Mouse (Mus musculus) cerebellum, adult 2 months (tissue): ENCODE data around the gene Gata1. TPM values are rescaled to one million over a fixed set of nuclear protein-coding genes. Genes with fewer than 3 reads are reported as not detected.

Experiments used
- DNase-seq, 2 experiments: peaks; one replicate each; pipeline ENCODE4 v3.0.0; 2021
- H3K27ac ChIP-seq: fragments of 200-500 bp; 2 replicates; pipeline ENCODE4 v1.5.1; 2012; ENCODE audit warnings: low read length, control low read depth, inconsistent platforms; ENCODE audit not compliant: insufficient read depth
- H3K27me3 ChIP-seq: fragments of 200-500 bp; 2 replicates; pipeline ENCODE4 v1.6.1; 2012; ENCODE audit warnings: inconsistent platforms, mild to moderate bottlenecking, low read length, moderate library complexity; ENCODE audit not compliant: control insufficient read depth, insufficient read depth
- H3K4me1 ChIP-seq: fragments of 200-500 bp; 2 replicates; pipeline ENCODE4 v1.6.1; 2011; ENCODE audit warnings: low read length; ENCODE audit not compliant: control insufficient read depth, insufficient read depth
- H3K4me3 ChIP-seq: fragments of 200-500 bp; replicated peaks from 2 replicates; pipeline ENCODE3; 2011; ENCODE audit warnings: mild to moderate bottlenecking, low read depth, low read length, control low read depth; ENCODE audit not compliant: insufficient read depth
- CTCF ChIP-seq: fragments of 200-500 bp; IDR thresholded peaks from 2 replicates; pipeline ENCODE4 v1.5.1; 2011; ENCODE audit warnings: low read depth, mild to moderate bottlenecking, control low read depth, low read length, moderate library complexity, borderline replicate concordance; ENCODE audit not compliant: insufficient read depth
- POLR2A ChIP-seq: fragments of 200-500 bp; IDR thresholded peaks from 2 replicates; pipeline ENCODE4 v1.6.1; 2011; ENCODE audit warnings: low read length, control low read depth, borderline replicate concordance; ENCODE audit not compliant: insufficient read depth
- WGBS: fragments of 180-500 bp; shearing (Covaris S2); methylation state at CpG from one replicate; pipeline ENCODE4 v1.1.7; 2018; 5-methylcytosine and 5-hydroxymethylcytosine counted together
- polyA plus RNA-seq: library from polyadenylated mRNA; depleted of rRNA; stranded (reverse); fragments of >200 nt; gene quantifications from 2 replicates; pipeline ENCODE4 v1.2.3, GENCODE M21; 2012

The Gata1 gene
- polyA plus RNA-seq, 1 experiment: not detected

GRCm38 (mm10) chrX:7981368-7981767, 3.5 kb upstream of the Gata1 start:
- no peaks in the 10 kb centered on the region for H3K4me1 ChIP-seq
- TF ChIP-seq POLR2A (no peak), CTCF (no peak)
- no peak overlapping the region for H3K27ac ChIP-seq
- WGBS: 88% methylated on average over 7 of the region's 7 CpGs
- H3K27me3 ChIP-seq: no peaks in the 10 kb centered on the region
- no peak overlapping the region for H3K4me3 ChIP-seq
- no peak for DNase-seq

- no peaks in the 10 kb centered on the region for H3K27me3 ChIP-seq
- H3K4me1 ChIP-seq: no peaks in the 10 kb centered on the region
- DNase-seq: no peak
- WGBS: 81% methylated on average over 4 of the region's 4 CpGs
- no peak overlapping the region for H3K4me3 ChIP-seq
- no peak overlapping the region for H3K27ac ChIP-seq
- TF ChIP-seq POLR2A: no peak
Measured at GRCm38 (mm10) chrX:7971292-7971691, 6.6 kb downstream of the Gata1 start.

DNA sequence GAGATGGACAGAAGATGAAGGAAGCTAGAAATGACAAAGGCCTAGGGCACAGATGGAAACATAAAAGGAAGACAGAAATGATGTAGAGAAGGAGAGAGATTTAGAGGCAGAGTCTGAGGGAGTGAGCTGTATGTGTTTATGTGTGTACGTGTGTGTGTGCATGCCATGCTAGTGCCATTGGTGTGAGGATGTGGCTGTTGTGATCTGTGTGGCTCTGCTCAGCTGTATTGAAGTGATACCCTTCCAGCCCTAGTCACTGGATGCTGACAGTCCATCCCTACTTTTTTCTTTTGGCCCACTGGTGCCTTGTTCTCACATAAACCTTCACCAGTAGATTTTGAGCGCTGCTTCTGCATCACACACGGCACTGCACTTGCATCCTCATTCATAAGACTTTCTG, 9.0 kb downstream of the Gata1 start:
- Histone ChIP-seq H3K4me3 (no peak overlapping the region), H3K27me3 (no peaks in the 10 kb centered on the region), H3K27ac (no peak overlapping the region), H3K4me1 (no peaks in the 10 kb centered on the region)
- WGBS: 86% methylated on average over 3 of the region's 3 CpGs
- DNase-seq: no peak
- TF ChIP-seq CTCF: no peak
- no peak for TF ChIP-seq POLR2A

DNA sequence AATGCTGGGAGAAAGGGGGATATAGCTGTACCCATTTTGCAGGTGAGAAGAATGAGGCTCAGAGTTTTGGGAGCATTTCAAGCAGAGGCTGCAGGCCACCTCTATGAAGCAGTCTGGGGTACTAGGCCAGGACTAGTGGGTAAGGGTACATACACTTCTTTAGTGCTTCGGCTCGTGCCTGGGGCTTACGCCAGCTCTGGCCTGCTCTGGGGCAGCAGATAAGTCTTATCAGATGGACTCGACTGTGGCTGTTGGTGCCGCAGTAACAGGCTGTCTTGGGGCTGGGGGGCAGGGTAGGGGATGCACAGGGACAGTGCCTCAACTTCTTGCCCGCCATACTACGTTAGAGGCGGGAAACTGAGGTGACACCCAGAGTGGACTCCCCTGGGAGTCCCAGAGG, 9.6 kb downstream of the Gata1 start:
- H3K4me3 ChIP-seq: no peak overlapping the region
- WGBS: 89% methylated on average over 8 of the region's 8 CpGs
- DNase-seq: no peak
- H3K4me1 ChIP-seq: no peaks in the 10 kb centered on the region
- TF ChIP-seq CTCF (no peak), POLR2A (no peak)
- H3K27me3 ChIP-seq: no peaks in the 10 kb centered on the region
- no peak overlapping the region for H3K27ac ChIP-seq

DNA sequence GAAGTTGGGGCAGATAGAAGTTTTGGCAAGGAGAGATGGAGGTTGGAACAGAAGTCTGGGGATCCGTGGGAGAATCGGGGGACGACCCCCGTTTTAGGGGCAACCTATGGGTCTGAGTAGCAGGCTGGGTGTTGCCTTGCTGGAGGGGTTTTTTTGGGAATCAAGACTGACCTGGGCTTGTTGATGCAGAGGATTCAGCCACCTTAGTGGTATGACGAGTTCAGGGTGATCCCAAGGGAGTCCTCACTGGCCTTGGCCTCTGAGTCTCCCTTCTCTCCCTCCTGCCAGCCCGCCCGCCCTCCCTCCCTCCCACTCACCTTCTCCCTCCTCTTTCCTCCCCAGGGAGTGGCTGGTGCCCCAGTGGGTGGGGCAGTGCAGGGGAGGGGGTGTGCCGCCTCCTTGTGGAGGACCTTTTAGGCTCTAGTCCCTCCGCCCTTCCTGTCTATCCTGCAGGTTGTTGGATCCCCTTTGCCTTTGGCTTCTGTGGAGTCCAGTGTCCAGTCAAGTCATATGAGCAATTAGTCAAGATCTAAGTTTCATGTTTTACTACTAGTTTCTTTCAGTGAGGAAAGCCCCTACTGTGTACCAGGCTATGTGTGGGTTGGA, 10.2 kb downstream of the Gata1 start:
- H3K27ac ChIP-seq: no peak overlapping the region
- H3K4me1 ChIP-seq: no peaks in the 10 kb centered on the region
- H3K4me3 ChIP-seq: no peak overlapping the region
- WGBS: 72% methylated on average over 9 of the region's 9 CpGs
- TF ChIP-seq POLR2A: no peak
- TF ChIP-seq CTCF: no peak
- DNase-seq: no peak
- no peaks in the 10 kb centered on the region for H3K27me3 ChIP-seq

DNA sequence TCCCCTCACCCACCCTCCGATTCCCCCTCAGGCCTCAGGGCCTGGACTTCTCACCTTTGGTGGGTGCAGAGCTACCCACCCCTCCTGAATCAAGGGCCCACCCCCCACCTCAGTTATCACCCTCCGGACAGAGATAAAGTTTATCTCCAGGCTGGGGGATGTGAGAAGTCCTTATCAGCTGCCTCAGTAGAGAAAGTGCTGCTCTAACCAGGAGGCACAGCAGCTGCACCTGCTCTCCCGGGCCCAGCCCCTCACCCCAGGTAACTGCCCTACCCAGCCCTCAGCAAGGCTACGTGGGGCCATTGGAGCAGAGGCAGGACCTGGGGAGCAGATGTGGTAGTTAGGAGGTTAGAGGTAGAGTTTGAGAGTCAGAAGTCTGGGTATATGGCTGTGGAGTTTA, 11.7 kb downstream of the Gata1 start:
- no peaks in the 10 kb centered on the region for H3K27me3 ChIP-seq
- no peaks in the 10 kb centered on the region for H3K4me1 ChIP-seq
- no peak for DNase-seq
- H3K4me3 ChIP-seq: no peak overlapping the region
- WGBS: 92% methylated on average over 4 of the region's 4 CpGs
- H3K27ac ChIP-seq: no peak overlapping the region
- TF ChIP-seq CTCF: no peak
- no peak for TF ChIP-seq POLR2A

GRCm38 (mm10) chrX:7963829-7964626, 13.8 kb downstream of the Gata1 start:
- no peak for DNase-seq
- WGBS: 71% methylated on average over 7 of the region's 7 CpGs
- no peaks in the 10 kb centered on the region for H3K4me1 ChIP-seq
- no peaks in the 10 kb centered on the region for H3K27me3 ChIP-seq
- no peak overlapping the region for H3K27ac ChIP-seq
- H3K4me3 ChIP-seq: no peak overlapping the region
- TF ChIP-seq POLR2A (no peak), CTCF (no peak)

GRCm38 (mm10) chrX:7958868-7959267, 19.0 kb downstream of the Gata1 start:
- TF ChIP-seq CTCF: no peak
- no peak for TF ChIP-seq POLR2A
- no peak for DNase-seq
- Histone ChIP-seq H3K4me1 (no peaks in the 10 kb centered on the region), H3K27ac (no peak overlapping the region), H3K27me3 (no peaks in the 10 kb centered on the region), H3K4me3 (no peak overlapping the region)
- WGBS: 83% methylated on average over 9 of the region's 9 CpGs
